Mouse (Mus musculus) CH12.LX (cell line): ENCODE results near the gene Selplg. TPM values are rescaled to one million over a fixed set of nuclear protein-coding genes. Genes with fewer than 3 reads are reported as not detected.

ENCODE experiments used
- DNase-seq: peaks from one replicate; pipeline ENCODE4 v3.0.0-alpha.2; 2013; ENCODE audit errors: extremely low read depth
- H3K27ac ChIP-seq: 2 replicates; pipeline ENCODE4 v1.5.1; 2012; ENCODE audit warnings: low read depth, mild to moderate bottlenecking, control low read depth, moderate library complexity; ENCODE audit not compliant: insufficient read depth
- H3K27me3 ChIP-seq: replicated peaks from 2 replicates; pipeline ENCODE3; 2012; ENCODE audit warnings: inconsistent platforms
- H3K36me3 ChIP-seq, 2 experiments: replicated peaks in 1 of 2; 2 replicates each; pipeline versions ENCODE3 to v1.6.1; 2012; ENCODE audit warnings: inconsistent platforms in 1 of 2, low read length in 1 of 2, mild to moderate bottlenecking in 1 of 2, mixed read lengths in 1 of 2, moderate library complexity in 1 of 2; ENCODE audit not compliant: control insufficient read depth in 1 of 2, insufficient read depth in 1 of 2
- H3K4me1 ChIP-seq, 2 experiments: 2 replicates each; pipeline ENCODE4 v1.6.1; 2012; ENCODE audit warnings: inconsistent platforms in 1 of 2, moderate library complexity in 1 of 2; ENCODE audit not compliant: insufficient read depth in 2 of 2, control insufficient read depth in 1 of 2
- H3K4me2 ChIP-seq: 2 replicates; pipeline ENCODE4 v1.6.1; 2012; ENCODE audit warnings: low read depth, mild to moderate bottlenecking, control low read depth; ENCODE audit not compliant: poor library complexity, insufficient read depth, severe bottlenecking
- H3K4me3 ChIP-seq, 3 experiments: fragments of 150-350 bp in 1 of 3; sonication (generic) in 1 of 3; replicated peaks in 1 of 3; 2 replicates each; pipeline versions ENCODE3 to v1.5.1; 2011 to 2012; ENCODE audit warnings: low read depth in 2 of 3, low read length in 2 of 3, mild to moderate bottlenecking in 2 of 3, moderate library complexity in 2 of 3, control low read depth in 1 of 3, improper control_type of control experiment in 1 of 3, inconsistent platforms in 1 of 3, mixed read lengths in 1 of 3; ENCODE audit not compliant: poor library complexity in 1 of 3
- H3K79me2 ChIP-seq: replicated peaks from 2 replicates; pipeline ENCODE4 v1.6.1; 2012; ENCODE audit warnings: mild to moderate bottlenecking, moderate library complexity; ENCODE audit not compliant: control insufficient read depth, poor library complexity, insufficient read depth, severe bottlenecking; ENCODE audit errors: extremely low read depth
- H3K9ac ChIP-seq: 2 replicates; pipeline ENCODE4 v1.6.1; 2012; ENCODE audit warnings: low read depth, mild to moderate bottlenecking, control low read depth, moderate library complexity; ENCODE audit not compliant: insufficient read depth
- H3K9me3 ChIP-seq: replicated peaks from 2 replicates; pipeline ENCODE3; 2012; ENCODE audit warnings: low read length, inconsistent platforms, mixed read lengths
- BHLHE40 ChIP-seq: IDR thresholded peaks from 2 replicates; pipeline ENCODE4 v1.6.1; 2011; ENCODE audit warnings: mild to moderate bottlenecking, low read depth, low read length, improper control_type of control experiment
- CHD1 ChIP-seq: IDR thresholded peaks from 2 replicates; pipeline ENCODE4 v1.6.1; 2012; ENCODE audit warnings: low read depth, low read length, improper control_type of control experiment, inconsistent platforms
- CHD2 ChIP-seq: IDR thresholded peaks from 2 replicates; pipeline ENCODE4 v1.6.1; 2011; ENCODE audit warnings: low read length, improper control_type of control experiment
- CTCF ChIP-seq, 2 experiments: IDR thresholded peaks in 1 of 2; conservative IDR thresholded peaks in 1 of 2; 2 replicates each; pipeline ENCODE4 v1.5.1; 2011 to 2012; ENCODE audit warnings: low read depth in 2 of 2, low read length in 2 of 2, improper control_type of control experiment in 1 of 2, inconsistent platforms in 1 of 2, mild to moderate bottlenecking in 1 of 2, moderate library complexity in 1 of 2
- E2F4 ChIP-seq: IDR thresholded peaks from 2 replicates; pipeline ENCODE4 v1.6.1; 2011; ENCODE audit warnings: low read depth, low read length, improper control_type of control experiment; ENCODE audit not compliant: insufficient replicate concordance
- ELF1 ChIP-seq: IDR thresholded peaks from 2 replicates; pipeline ENCODE4 v1.6.1; 2014; ENCODE audit warnings: low read depth, mild to moderate bottlenecking, inconsistent platforms, low read length, improper control_type of control experiment
- EP300 ChIP-seq: IDR thresholded peaks from 2 replicates; pipeline ENCODE4 v1.6.1; 2011; ENCODE audit warnings: low read length, improper control_type of control experiment
- ETS1 ChIP-seq: conservative IDR thresholded peaks from 2 replicates; pipeline ENCODE4 v1.6.1; 2012; ENCODE audit warnings: low read depth, mild to moderate bottlenecking, inconsistent platforms, low read length, improper control_type of control experiment, moderate library complexity
- GABPA ChIP-seq: IDR thresholded peaks from 2 replicates; pipeline ENCODE4 v1.6.1; 2012; ENCODE audit warnings: low read depth, low read length, improper control_type of control experiment, inconsistent platforms; ENCODE audit not compliant: insufficient replicate concordance
- HCFC1 ChIP-seq: IDR thresholded peaks from 2 replicates; pipeline ENCODE4 v1.6.1; 2012; ENCODE audit warnings: low read depth, mild to moderate bottlenecking, inconsistent platforms, low read length, improper control_type of control experiment
- IRF4 ChIP-seq: IDR thresholded peaks from 2 replicates; pipeline ENCODE4 v1.6.1; 2014; ENCODE audit warnings: low read depth, mild to moderate bottlenecking, inconsistent platforms, low read length, improper control_type of control experiment
- JUN ChIP-seq: IDR thresholded peaks from 2 replicates; pipeline ENCODE4 v1.6.1; 2011; ENCODE audit warnings: low read depth, mild to moderate bottlenecking, low read length, improper control_type of control experiment, moderate library complexity; ENCODE audit not compliant: insufficient read depth
- JUND ChIP-seq: conservative IDR thresholded peaks from 2 replicates; pipeline ENCODE4 v1.6.1; 2011; ENCODE audit warnings: low read depth, low read length, improper control_type of control experiment
- KAT2A ChIP-seq: IDR thresholded peaks from 2 replicates; pipeline ENCODE4 v1.6.1; 2012; ENCODE audit warnings: low read length, improper control_type of control experiment, inconsistent platforms; ENCODE audit not compliant: insufficient replicate concordance
- MAFK ChIP-seq: IDR thresholded peaks from 2 replicates; pipeline ENCODE4 v1.6.1; 2011; ENCODE audit warnings: low read length, improper control_type of control experiment; ENCODE audit not compliant: insufficient replicate concordance
- MAX ChIP-seq: IDR thresholded peaks from 2 replicates; pipeline ENCODE4 v1.6.1; 2011; ENCODE audit warnings: low read length, improper control_type of control experiment
- MAZ ChIP-seq: IDR thresholded peaks from 2 replicates; pipeline ENCODE4 v1.6.1; 2012; ENCODE audit warnings: low read depth, mild to moderate bottlenecking, inconsistent platforms, low read length, improper control_type of control experiment, moderate library complexity
- MEF2A ChIP-seq: IDR thresholded peaks from 2 replicates; pipeline ENCODE4 v1.6.1; 2014; ENCODE audit warnings: low read depth, mild to moderate bottlenecking, inconsistent platforms, low read length, improper control_type of control experiment, borderline replicate concordance
- MXI1 ChIP-seq: IDR thresholded peaks from 2 replicates; pipeline ENCODE4 v1.6.1; 2011; ENCODE audit warnings: mild to moderate bottlenecking, low read depth, low read length, improper control_type of control experiment
- MYC ChIP-seq: IDR thresholded peaks from 2 replicates; pipeline ENCODE4 v1.6.1; 2011; ENCODE audit warnings: low read depth, mild to moderate bottlenecking, improper control_type of control experiment, low read length
- NELFE ChIP-seq: IDR thresholded peaks from 2 replicates; pipeline ENCODE4 v1.6.1; 2011; ENCODE audit warnings: low read depth, low read length, improper control_type of control experiment
- NRF1 ChIP-seq: IDR thresholded peaks from 2 replicates; pipeline ENCODE4 v1.6.1; 2014; ENCODE audit warnings: low read depth, mild to moderate bottlenecking, inconsistent platforms, low read length, improper control_type of control experiment, moderate library complexity
- PAX5 ChIP-seq: IDR thresholded peaks from 2 replicates; pipeline ENCODE4 v1.6.1; 2012; ENCODE audit warnings: low read length, inconsistent platforms, mixed read lengths
- POLR2A ChIP-seq: IDR thresholded peaks from 2 replicates; pipeline ENCODE4 v1.6.1; 2011; ENCODE audit warnings: low read depth, mild to moderate bottlenecking, improper control_type of control experiment, low read length
- POLR2AphosphoS2 ChIP-seq: IDR thresholded peaks from 2 replicates; pipeline ENCODE4 v1.6.1; 2011; ENCODE audit warnings: low read depth, low read length, improper control_type of control experiment
- RAD21 ChIP-seq: IDR thresholded peaks from 2 replicates; pipeline ENCODE4 v1.6.1; 2011; ENCODE audit warnings: low read depth, mild to moderate bottlenecking, low read length, improper control_type of control experiment, moderate library complexity
- RCOR1 ChIP-seq: conservative IDR thresholded peaks from 2 replicates; pipeline ENCODE4 v1.6.1; 2012; ENCODE audit warnings: low read depth, mild to moderate bottlenecking, inconsistent platforms, low read length, improper control_type of control experiment
- SIN3A ChIP-seq: IDR thresholded peaks from 2 replicates; pipeline ENCODE4 v1.6.1; 2012; ENCODE audit warnings: low read length, improper control_type of control experiment, inconsistent platforms
- SMC3 ChIP-seq: IDR thresholded peaks from 2 replicates; pipeline ENCODE4 v1.6.1; 2011; ENCODE audit warnings: low read depth, low read length, improper control_type of control experiment
- TBP ChIP-seq: conservative IDR thresholded peaks from 2 replicates; pipeline ENCODE4 v1.6.1; 2011; ENCODE audit warnings: low read depth, low read length, improper control_type of control experiment
- TCF12 ChIP-seq: IDR thresholded peaks from 2 replicates; pipeline ENCODE4 v1.6.1; 2014; ENCODE audit warnings: low read depth, mild to moderate bottlenecking, inconsistent platforms, low read length, improper control_type of control experiment
- UBTF ChIP-seq: IDR thresholded peaks from 2 replicates; pipeline ENCODE4 v1.6.1; 2012; ENCODE audit warnings: low read depth, mild to moderate bottlenecking, inconsistent platforms, low read length, improper control_type of control experiment, moderate library complexity
- USF1 ChIP-seq: IDR thresholded peaks from 2 replicates; pipeline ENCODE4 v1.6.1; 2014; ENCODE audit warnings: low read depth, mild to moderate bottlenecking, inconsistent platforms, low read length, improper control_type of control experiment
- USF2 ChIP-seq: conservative IDR thresholded peaks from 2 replicates; pipeline ENCODE4 v1.6.1; 2011; ENCODE audit warnings: low read depth, low read length, improper control_type of control experiment
- ZC3H11A ChIP-seq: IDR thresholded peaks from 2 replicates; pipeline ENCODE4 v1.6.1; 2012; ENCODE audit warnings: low read depth, mild to moderate bottlenecking, inconsistent platforms, low read length, improper control_type of control experiment
- ZKSCAN1 ChIP-seq: IDR thresholded peaks from 2 replicates; pipeline ENCODE4 v1.6.1; 2012; ENCODE audit warnings: low read depth, inconsistent platforms, low read length, improper control_type of control experiment, borderline replicate concordance
- ZMIZ1 ChIP-seq: IDR thresholded peaks from 2 replicates; pipeline ENCODE4 v1.6.1; 2012; ENCODE audit warnings: low read depth, mild to moderate bottlenecking, inconsistent platforms, low read length, improper control_type of control experiment
- ZNF384 ChIP-seq: IDR thresholded peaks from 2 replicates; pipeline ENCODE4 v1.6.1; 2012; ENCODE audit warnings: low read depth, low read length, improper control_type of control experiment, inconsistent platforms
- dilution Hi-C: fragments of 300-500 bp; cut with MboI; formaldehyde crosslinking; loops from 2 replicates; pipeline ENCODE4 v1.14.3; 2020; ENCODE audit warnings: low sequenced_read_pairs; ENCODE audit not compliant: extremely low pct_unique_long_range_greater_than_20kb, extremely low pct_ligation_motif_present
- in situ Hi-C: fragments of 300-500 bp; cut with MboI; formaldehyde crosslinking; loops from 3 replicates; pipeline ENCODE4 v1.14.3; 2019; ENCODE audit warnings: low sequenced_read_pairs, low pct_ligation_motif_present, low pct_unique_long_range_greater_than_20kb, mixed read lengths
- polyA plus RNA-seq: library from polyadenylated mRNA; unstranded; fragments of >175 nt; gene quantifications from 2 replicates; pipeline ENCODE4 v1.2.1, GENCODE M21; 2012; ENCODE audit warnings: low read depth; ENCODE audit not compliant: insufficient read length
- total RNA-seq, 2 experiments: library from RNA; depleted of rRNA; stranded (reverse); fragments of 300-350 nt in 1 of 2; fragments of >200 nt in 1 of 2; gene quantifications; 2 replicates each; pipeline ENCODE4 v1.2.3; 2012 to 2014

Gene Selplg
- total and polyA plus RNA-seq, 3 experiments = 29.4 to 58.5 (median 41.6) TPM

- peaks cover 12% of the 10 kb centered on the region for H3K9me3 ChIP-seq
- peaks cover 9 to 36% of the 10 kb centered on the region in 2 experiments; a peak in 3 of 4 replicates for H3K4me1 ChIP-seq
- peak overlapping the region; percentile 38 for H3K9ac ChIP-seq
- H3K36me3 ChIP-seq = peaks cover 6 to 22% of the 10 kb centered on the region in 2 experiments
- dilution Hi-C loops = no loop called here
- H3K27me3 ChIP-seq = no peaks in the 10 kb centered on the region
- DNase-seq = peak; percentile 88
- H3K79me2 ChIP-seq = no peaks in the 10 kb centered on the region
- in situ Hi-C loops = loop anchor here (10.0 kb wide), 1 partner anchor 451 kb away; no protein-coding TSS in a partner anchor
- H3K27ac ChIP-seq = peak overlapping the region; percentile 82
- peak overlapping the region; percentile 67 for H3K4me2 ChIP-seq
- peak; percentile 90 for TF ChIP-seq RAD21
- peak; percentile 83 to 96 for TF ChIP-seq CTCF (conservative IDR thresholded peaks at IDR 0.05 in 1 of 2, IDR thresholded peaks at IDR 0.05 in 1 of 2; ENCODE audit: low read depth in 2 of 2, low read length in 2 of 2)
- TF ChIP-seq MXI1 = peak; percentile 60; the same call in 1 of the 2 replicates
- TF ChIP-seq CHD2 = no peak
- peak; percentile 28; the same call in 1 of the 2 replicates for TF ChIP-seq EP300
- peak; percentile 90 for TF ChIP-seq BHLHE40
- no peak for TF ChIP-seq POLR2AphosphoS2
- TF ChIP-seq NELFE = peak; percentile 49; the same call in 1 of the 2 replicates
- no peak for TF ChIP-seq KAT2A
- TF ChIP-seq ZNF384 = no peak
- no peak for TF ChIP-seq USF1
- peak; percentile 69; the same call in 1 of the 2 replicates for TF ChIP-seq MYC
- TF ChIP-seq TCF12 = peak; percentile 47; the same call in 1 of the 2 replicates
- TF ChIP-seq MAZ = peak; percentile 37; the same call in 1 of the 2 replicates
- TF ChIP-seq NRF1 = no peak; the same call in 1 of the 2 replicates
- TF ChIP-seq TBP = no peak
- TF ChIP-seq UBTF = no peak
- peak; percentile 85 for TF ChIP-seq ZC3H11A
- TF ChIP-seq IRF4 = peak; percentile 59
- 0 out of 2 replicates have a peak, but pooled peaks have one; percentile 14 for TF ChIP-seq JUND
- 0 out of 2 replicates have a peak, but pooled peaks have one; percentile 36 for TF ChIP-seq MEF2A
- TF ChIP-seq CHD1 = 0 out of 2 replicates have a peak, but pooled peaks have one; percentile 6
- TF ChIP-seq PAX5 = no peak
- TF ChIP-seq JUN = no peak
- no peak for TF ChIP-seq MAX
- no peak for TF ChIP-seq USF2
- TF ChIP-seq SMC3 = peak; percentile 94
- TF ChIP-seq E2F4 = no peak
- TF ChIP-seq SIN3A = peak; percentile 80; the same call in 1 of the 2 replicates
- TF ChIP-seq RCOR1 = no peak
- TF ChIP-seq ZMIZ1 = no peak
- no peak for TF ChIP-seq GABPA
- TF ChIP-seq ETS1 = peak; percentile 23; the same call in 1 of the 2 replicates
- peak; percentile 34; the same call in 1 of the 2 replicates for TF ChIP-seq HCFC1
- no peak for TF ChIP-seq ZKSCAN1
- TF ChIP-seq ELF1 = peak; percentile 37; the same call in 1 of the 2 replicates
- TF ChIP-seq MAFK = no peak
- peak; percentile 36; the same call in 1 of the 2 replicates for TF ChIP-seq POLR2A
- TF ChIP-seq, all 38 proteins: peak for 20
- peak overlapping the region; percentile 5 to 41 (median 21) for H3K4me3 ChIP-seq
Observed at GRCm38 (mm10) chr5:113815638-113816152, 16.7 kb downstream of the Selplg start.
